Mouse (Mus musculus) adrenal gland, postnatal 36 days (tissue): Measurements from ENCODE around the gene Timm13. TPM values are rescaled to one million over a fixed set of nuclear protein-coding genes. Genes with fewer than 3 reads are reported as not detected.

Experiments
- DNase-seq, 2 experiments: peaks; one replicate each; pipeline ENCODE4 v3.0.0; 2021; ENCODE audit warnings: mixed read lengths in 1 of 2
- long read RNA-seq, 2 experiments: library from polyadenylated mRNA; stranded (forward); transcript quantifications; one replicate each; pipeline ENCODE4 v2.0.0; 2021; ENCODE audit warnings: borderline sequencing depth in 2 of 2
- total RNA-seq, 2 experiments: library from RNA; stranded (reverse); gene quantifications; 2 replicates each; pipeline ENCODE4 v1.2.3; 2021

The Timm13 gene
- 100 to 1,000 TPM; 202 to 239 TPM for total RNA-seq
- long read RNA-seq, experiment 1, transcript Timm13-201 (3 exons, 1,225 nt): major isoform, 328 of 369 reads
- long read RNA-seq, experiment 1, transcript Timm13-204 (3 exons, 542 nt): minor isoform, 15 of 369 reads
- long read RNA-seq, experiment 1, transcript Timm13-202 (2 exons, 435 nt): minor isoform, 5 of 369 reads
- long read RNA-seq, experiment 1, partial matches to known transcripts: 1 of 369 reads
- long read RNA-seq, experiment 1, other reads (novel, unspliced or antisense): 20 of 369 reads
- long read RNA-seq, experiment 2, transcript Timm13-204 (3 exons, 542 nt): minor isoform, 6 of 162 reads
- long read RNA-seq, experiment 2, transcript Timm13-201 (3 exons, 1,225 nt): major isoform, 138 of 162 reads
- long read RNA-seq, experiment 2, partial matches to known transcripts: 1 of 162 reads
- long read RNA-seq, experiment 2, other reads (novel, unspliced or antisense): 13 of 162 reads

- DNase-seq: peak; percentile 97 to 98
Measured at GRCm38 (mm10) chr10:80900318-80901247, at the start of gene Timm13. Gene Timm13 (minus strand): TSS chr10:80900969.

- no peak for DNase-seq
Measured at GRCm38 (mm10) chr10:80950314-80950713, 49.5 kb upstream of the Timm13 start.

DNA sequence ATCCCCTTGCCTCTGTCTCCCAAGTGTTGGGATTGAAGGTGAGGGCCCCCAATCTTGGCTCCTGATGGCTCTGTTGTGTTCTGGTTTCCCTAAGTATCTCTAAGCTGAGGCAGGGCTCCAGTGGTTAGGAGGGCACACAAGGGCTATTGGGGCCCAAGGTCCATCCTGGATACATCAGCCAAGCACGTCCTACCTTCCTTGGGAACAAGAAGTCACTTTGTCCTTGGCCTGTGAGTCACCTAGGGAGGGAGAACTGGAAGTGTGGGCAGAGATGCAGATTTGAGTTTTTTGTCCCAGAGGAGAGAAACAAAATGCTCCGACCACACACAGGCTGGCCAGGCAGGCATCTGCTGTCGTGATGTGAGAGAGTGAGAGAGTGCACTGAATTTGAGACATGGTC, 48.3 kb upstream of the Timm13 start:
- peak; percentile 58 to 68 for DNase-seq

DNA sequence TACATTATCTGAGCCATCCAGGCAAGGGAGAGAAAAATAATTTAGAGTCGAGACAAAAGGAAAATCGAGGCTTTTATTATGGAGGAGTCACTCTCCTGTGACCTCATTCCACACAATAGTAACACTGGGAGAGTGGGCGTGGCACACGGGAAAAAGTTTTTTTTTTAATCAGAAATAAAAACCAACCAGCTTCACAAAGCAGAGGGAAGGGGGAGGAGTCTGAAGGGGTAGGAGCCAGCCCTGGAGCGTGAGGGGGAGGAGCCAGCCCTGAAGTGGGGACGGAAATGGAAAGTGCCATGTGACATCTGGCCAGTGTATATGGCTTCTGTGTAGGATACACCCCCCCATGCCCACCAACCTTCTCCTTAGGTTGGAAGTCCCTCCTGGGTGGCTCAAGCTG, 47.8 kb upstream of the Timm13 start:
- peak in 1 of 2 experiments; percentile 64 for DNase-seq

DNA sequence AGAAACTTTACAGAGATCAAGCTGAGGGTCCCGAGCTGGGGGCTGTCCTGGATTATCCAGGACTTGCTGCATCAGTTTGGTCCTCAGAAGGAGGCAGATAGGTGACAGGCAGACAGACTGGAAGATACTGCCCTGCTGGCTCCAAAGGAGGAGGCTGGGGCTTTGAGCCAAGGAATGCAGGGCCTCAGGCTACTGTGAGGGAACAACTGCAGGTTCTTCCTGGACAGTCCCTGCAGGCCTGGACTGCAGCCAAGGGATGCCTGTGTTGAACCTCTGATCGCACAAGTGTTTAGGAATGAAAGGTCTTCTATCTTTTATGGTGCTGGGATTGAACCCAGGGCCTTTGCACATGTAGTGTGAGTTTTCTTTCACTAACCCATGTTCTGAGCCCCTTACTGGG, 47.0 kb upstream of the Timm13 start:
- peak; percentile 63 to 80 for DNase-seq

DNA sequence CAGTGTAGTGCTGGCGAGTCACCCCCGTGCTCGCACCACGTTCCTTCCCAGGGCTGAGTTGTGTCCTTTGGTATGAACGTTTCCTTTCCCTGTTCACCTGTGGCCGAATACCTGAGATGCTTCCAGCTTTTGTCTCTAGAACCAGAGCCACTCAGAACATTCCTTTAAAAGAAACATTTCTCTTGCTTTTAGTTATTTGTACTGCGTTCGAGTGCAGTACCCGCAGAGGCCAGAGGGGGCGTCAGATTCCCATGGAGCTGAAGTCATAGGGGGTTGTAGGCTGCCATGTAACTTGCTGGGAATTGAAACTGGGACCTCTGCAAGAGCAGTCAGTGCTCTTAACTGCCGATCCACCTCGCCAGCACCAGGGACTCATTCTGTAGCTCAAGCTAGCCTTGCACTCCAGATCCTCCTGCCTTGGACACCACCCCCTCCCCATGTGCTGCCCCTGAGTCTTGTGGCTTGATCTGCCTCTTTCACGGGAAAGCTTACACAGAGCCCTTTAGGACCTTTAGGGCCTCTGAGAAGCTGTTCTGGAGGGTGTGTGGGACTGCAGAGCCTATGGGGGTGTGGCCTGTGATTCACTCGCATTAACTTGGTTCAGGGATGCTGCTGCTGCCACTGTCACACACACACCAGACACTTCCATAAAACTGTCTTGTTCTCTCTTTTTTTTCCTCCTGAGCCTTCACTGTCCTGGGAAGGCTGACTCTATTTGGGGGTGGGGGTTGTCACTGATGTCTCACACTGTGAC, 46.1 kb upstream of the Timm13 start:
- DNase-seq: no peak

DNA sequence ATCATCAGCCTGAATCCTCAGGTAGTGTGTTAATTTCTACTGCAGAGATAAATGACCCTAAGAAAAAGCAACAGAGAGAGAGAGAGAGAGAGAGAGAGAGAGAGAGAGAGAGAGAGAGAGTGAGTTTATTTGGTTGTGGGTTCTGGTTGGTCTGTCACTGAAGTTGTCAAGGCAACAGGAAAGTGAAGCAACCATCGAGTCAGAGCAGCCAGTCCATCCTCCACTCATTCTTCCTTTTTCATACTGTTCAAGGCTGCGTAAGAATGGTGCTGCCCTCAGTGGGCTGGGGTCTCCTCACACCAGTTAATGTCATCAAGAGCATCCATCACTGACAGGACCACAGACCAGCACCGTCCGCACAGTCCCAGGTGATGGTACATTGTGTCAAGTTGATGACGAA, 43.5 kb upstream of the Timm13 start:
- DNase-seq: no peak

- DNase-seq: peak in 1 of 2 experiments; percentile 53
Measured at GRCm38 (mm10) chr10:80943701-80944100, 42.9 kb upstream of the Timm13 start.

DNA sequence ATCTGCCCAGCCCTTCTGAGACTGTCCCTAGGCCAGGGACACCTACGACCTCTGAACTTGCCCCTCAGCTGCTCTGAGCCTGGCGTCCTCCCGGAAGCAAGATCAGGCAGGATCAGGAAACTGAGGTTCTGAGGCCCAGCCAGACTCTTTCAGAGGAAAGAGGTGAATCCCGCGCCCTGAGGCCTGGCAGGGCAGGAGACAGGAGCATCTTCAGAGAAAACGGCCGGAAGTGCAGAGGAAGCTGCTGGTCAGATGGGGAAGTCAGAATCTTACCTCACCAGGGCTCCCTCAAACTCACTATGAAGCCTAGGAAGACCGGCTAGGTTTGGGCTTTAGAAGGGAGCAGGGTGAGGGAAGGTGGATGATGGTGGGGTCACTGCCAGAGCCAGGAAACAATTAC, 42.1 kb upstream of the Timm13 start:
- DNase-seq: no peak

- DNase-seq: peak in 1 of 2 experiments; percentile 31
Measured at GRCm38 (mm10) chr10:80940988-80941347, 40.2 kb upstream of the Timm13 start.

DNA sequence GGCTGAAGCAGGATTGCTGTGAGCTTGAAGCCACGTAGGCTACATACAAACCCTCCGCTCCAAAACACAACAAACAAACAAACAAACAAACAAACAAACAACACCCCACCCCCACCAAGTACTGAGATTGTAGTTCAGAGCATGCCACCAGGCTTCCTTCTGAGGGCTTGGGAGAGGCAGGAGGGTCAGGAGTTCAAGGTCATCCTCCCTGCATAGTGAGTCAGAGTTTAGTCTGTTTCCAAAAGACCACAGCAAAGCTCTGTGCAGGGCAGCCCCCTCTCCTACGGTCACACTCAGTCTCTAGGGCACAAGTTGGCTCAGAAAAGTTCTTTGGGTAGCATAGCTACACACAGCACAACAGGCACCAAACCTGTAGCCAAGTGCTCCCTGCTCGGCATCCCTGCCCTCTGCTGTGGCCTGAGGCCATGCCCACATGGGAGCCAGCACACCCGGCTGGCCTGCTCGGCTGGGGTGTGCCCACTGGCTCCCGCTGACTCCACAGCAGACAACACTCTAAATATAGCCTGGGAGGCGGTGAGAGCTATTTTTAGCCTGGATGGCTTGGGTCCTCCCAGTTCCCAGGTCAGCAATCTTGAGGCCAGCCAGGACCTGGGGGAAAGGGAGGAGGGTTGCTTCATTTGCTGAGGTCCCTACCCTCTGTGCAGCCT, 39.7 kb upstream of the Timm13 start:
- DNase-seq: peak; percentile 69 to 83

- DNase-seq: peak; percentile 92 to 95
Measured at GRCm38 (mm10) chr10:80939671-80940070, 38.9 kb upstream of the Timm13 start.

DNA sequence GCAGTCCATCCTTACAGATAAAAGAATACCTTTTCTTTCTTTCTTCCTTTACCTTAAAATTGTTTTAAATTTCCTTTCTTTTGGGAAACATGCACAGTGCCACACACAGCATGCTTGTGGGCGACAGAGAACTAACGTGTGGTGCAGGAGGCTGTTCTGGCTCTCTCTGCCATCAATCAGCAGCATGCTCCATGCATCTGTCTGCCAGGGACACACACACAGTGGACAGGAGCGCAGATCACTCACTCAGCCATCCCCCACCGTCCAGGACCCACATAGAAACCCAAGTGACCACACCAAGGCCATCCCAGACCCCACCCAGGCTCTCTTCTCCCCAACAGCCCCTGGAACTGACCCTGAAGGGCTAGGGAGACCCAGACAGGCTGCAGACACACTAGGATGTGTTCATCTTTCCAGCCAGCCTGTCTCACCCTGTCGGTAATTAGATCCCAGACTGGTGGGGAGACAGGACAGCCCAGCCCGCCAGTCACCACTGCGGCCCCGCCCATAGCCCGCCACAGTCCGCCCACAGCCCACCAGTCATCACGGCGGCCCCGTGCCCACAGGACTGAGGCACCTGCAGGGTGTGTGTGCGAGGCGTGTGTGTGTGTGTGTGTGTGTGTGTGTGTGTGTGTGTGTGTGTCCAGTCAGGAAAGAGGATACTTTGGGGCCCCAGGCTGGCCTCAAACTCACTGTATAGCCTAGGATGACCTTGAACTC, 38.2 kb upstream of the Timm13 start:
- peak in 1 of 2 experiments; percentile 33 for DNase-seq

- peak; percentile 32 to 46 for DNase-seq
Measured at GRCm38 (mm10) chr10:80937646-80938045, 36.9 kb upstream of the Timm13 start.

GRCm38 (mm10) chr10:80936810-80937164, 36.0 kb upstream of the Timm13 start:
- DNase-seq: no peak

DNA sequence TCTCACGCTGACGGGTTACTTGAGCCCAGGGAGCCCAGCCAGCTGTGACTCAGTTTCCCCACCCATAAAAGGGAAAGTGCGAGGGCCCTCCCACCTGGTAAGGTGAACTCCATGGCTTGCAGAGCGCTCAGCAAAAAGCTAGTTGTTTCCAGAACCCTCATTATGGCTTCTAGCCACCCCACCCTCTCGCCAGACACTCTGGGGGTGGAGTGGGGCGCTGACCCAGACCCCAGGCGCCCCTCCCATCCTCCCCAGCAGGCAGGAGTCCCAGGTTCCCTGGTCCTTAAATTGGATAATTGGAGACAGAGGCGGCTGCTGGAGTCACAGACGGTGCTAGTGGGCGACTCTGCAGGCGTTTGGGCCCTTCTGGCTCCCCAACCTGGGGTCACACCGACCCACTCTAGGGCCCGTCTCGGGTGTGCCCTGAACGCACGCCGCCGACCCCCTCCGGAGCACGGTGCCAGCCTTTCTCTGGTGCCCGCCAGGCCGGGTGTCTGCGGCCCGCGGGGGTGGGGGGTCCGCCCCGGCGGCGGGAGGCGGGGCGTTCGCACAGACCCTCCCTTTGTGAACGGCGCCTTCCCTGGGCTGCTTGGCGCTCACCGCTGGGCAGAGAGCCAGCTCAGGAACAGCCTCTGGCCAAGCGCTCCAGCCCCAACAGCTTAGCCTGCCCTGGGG, 35.5 kb upstream of the Timm13 start:
- DNase-seq: peak; percentile 78 to 87

GRCm38 (mm10) chr10:80935698-80936097, 34.9 kb upstream of the Timm13 start:
- no peak for DNase-seq

- DNase-seq: peak in 1 of 2 experiments; percentile 39
Measured at GRCm38 (mm10) chr10:80935241-80935640, 34.5 kb upstream of the Timm13 start.

- no peak for DNase-seq
Measured at GRCm38 (mm10) chr10:80934136-80934985, 33.6 kb upstream of the Timm13 start.
